Mouse (Mus musculus) embryo, embryonic 10.5 days (tissue): ENCODE data around the gene Sco2.
A peak's percentile ranks its signal among the peaks of the same experiment; 100 is the strongest.

Experiments
- DNase-seq: peaks from one replicate; pipeline ENCODE4 v3.0.0-alpha.2; 2015; ENCODE audit warnings: low spot score

Gene Sco2

GRCm38 (mm10) chr15:89373027-89373761 is 452 bp downstream of the Sco2 start:
- DNase-seq, result peak; percentile 85

GRCm38 (mm10) chr15:89372536-89372935 is 1.1 kb downstream of the Sco2 start:
- DNase-seq, result no peak

GRCm38 (mm10) chr15:89372068-89372467 is 1.6 kb downstream of the Sco2 start:
- DNase-seq, result no peak

GRCm38 (mm10) chr15:89365141-89365551 is 8.5 kb downstream of the Sco2 start:
- DNase-seq, result no peak

- DNase-seq, result no peak
These were observed 10.6 kb downstream of the Sco2 start for GRCm38 (mm10) chr15:89363051-89363450.

GRCm38 (mm10) chr15:89358784-89359183 is 14.9 kb downstream of the Sco2 start:
- no peak for DNase-seq

GRCm38 (mm10) chr15:89356372-89356771 is 17.3 kb downstream of the Sco2 start:
- DNase-seq, result peak; percentile 99

GRCm38 (mm10) chr15:89355241-89356187 is 18.1 kb downstream of the Sco2 start, which contains the start of the genes Lmf2 and Ncaph2:
Lmf2 (minus strand) TSS chr15:89355659.
Ncaph2 (plus strand) TSS chr15:89355719.
- peak; percentile 98 for DNase-seq

- no peak for DNase-seq
These were observed 19.2 kb downstream of the Sco2 start for GRCm38 (mm10) chr15:89354455-89354854.

- no peak for DNase-seq
These were observed 19.8 kb downstream of the Sco2 start for GRCm38 (mm10) chr15:89353837-89354236.

GRCm38 (mm10) chr15:89352795-89353194 is 20.9 kb downstream of the Sco2 start:
- no peak for DNase-seq

GRCm38 (mm10) chr15:89352054-89352453 is 21.6 kb downstream of the Sco2 start:
- no peak for DNase-seq

GRCm38 (mm10) chr15:89351302-89351701 is 22.3 kb downstream of the Sco2 start:
- no peak for DNase-seq

- DNase-seq, result no peak
These were observed 23.2 kb downstream of the Sco2 start for GRCm38 (mm10) chr15:89350447-89350846.

GRCm38 (mm10) chr15:89343325-89343724 is 30.3 kb downstream of the Sco2 start:
- DNase-seq, result no peak

- DNase-seq, result no peak
These were observed 32.0 kb downstream of the Sco2 start for GRCm38 (mm10) chr15:89341678-89342077.

- DNase-seq, result no peak
These were observed 33.5 kb downstream of the Sco2 start for GRCm38 (mm10) chr15:89340136-89340535.

GRCm38 (mm10) chr15:89339696-89340095 is 34.0 kb downstream of the Sco2 start:
- no peak for DNase-seq

GRCm38 (mm10) chr15:89336422-89336821 is 37.2 kb downstream of the Sco2 start:
- no peak for DNase-seq

- no peak for DNase-seq
These were observed 38.7 kb downstream of the Sco2 start for GRCm38 (mm10) chr15:89334774-89335537.

GRCm38 (mm10) chr15:89334271-89334670 is 39.4 kb downstream of the Sco2 start, which contains the start of gene Miox:
Miox (plus strand) TSS chr15:89334398.
- DNase-seq, result no peak

GRCm38 (mm10) chr15:89326441-89326840 is 47.2 kb downstream of the Sco2 start:
- DNase-seq, result no peak
